Mouse (Mus musculus): ENCODE data around the gene Fam43a. TPM values are rescaled to one million over a fixed set of nuclear protein-coding genes. Genes with fewer than 3 reads are reported as not detected.

Fam43a gene
- polyA plus RNA-seq, 1 experiment from 2014 or later: 8.8 TPM

- no peak overlapping the region for H3K9ac ChIP-seq (replicated peaks; ENCODE audit: low read depth, low read length)
- no peak overlapping the region for H3K4me2 ChIP-seq (ENCODE audit: low read depth, low read length)
- no peaks in the 10 kb centered on the region for H3K27me3 ChIP-seq (ENCODE audit: control insufficient read depth, insufficient read depth, low read length)
- ATAC-seq (ENCODE audit: low read depth): no peak
- H3K36me3 ChIP-seq (ENCODE audit: control insufficient read depth, insufficient read depth, low read length): no peaks in the 10 kb centered on the region
- H3K4me3 ChIP-seq (ENCODE audit: low read depth, low read length): no peak overlapping the region
- H3K27ac ChIP-seq (ENCODE audit: low read depth, low read length): no peak overlapping the region
- H3K9me3 ChIP-seq (ENCODE audit: control insufficient read depth, low read length): no peaks in the 10 kb centered on the region
- no peaks in the 10 kb centered on the region for H3K4me1 ChIP-seq (ENCODE audit: control insufficient read depth, insufficient read depth, low read length)
- 17% methylated on average over 2 of the region's 2 CpGs for WGBS
These were observed 41.1 kb downstream of the Fam43a start for GRCm38 (mm10) chr16:30640591-30640990.

GRCm38 (mm10) chr16:30641408-30641807, 41.9 kb downstream of the Fam43a start:
- Histone ChIP-seq H3K9ac (replicated peaks; ENCODE audit: low read depth, low read length) (no peak overlapping the region), H3K4me1 (ENCODE audit: control insufficient read depth, insufficient read depth, low read length) (peaks cover 3% of the 10 kb centered on the region; the same call in 1 of the 2 replicates), H3K36me3 (ENCODE audit: control insufficient read depth, insufficient read depth, low read length) (no peaks in the 10 kb centered on the region), H3K27me3 (ENCODE audit: control insufficient read depth, insufficient read depth, low read length) (no peaks in the 10 kb centered on the region), H3K4me2 (ENCODE audit: low read depth, low read length) (no peak overlapping the region), H3K27ac (ENCODE audit: low read depth, low read length) (no peak overlapping the region), H3K4me3 (ENCODE audit: low read depth, low read length) (no peak overlapping the region), H3K9me3 (ENCODE audit: control insufficient read depth, low read length) (no peaks in the 10 kb centered on the region)
- no peak for ATAC-seq (ENCODE audit: low read depth)
- WGBS: 43% methylated on average over 4 of the region's 4 CpGs

GRCm38 (mm10) chr16:30642229-30642628, 42.7 kb downstream of the Fam43a start:
- Histone ChIP-seq H3K27me3 (ENCODE audit: control insufficient read depth, insufficient read depth, low read length) (no peaks in the 10 kb centered on the region), H3K9me3 (ENCODE audit: control insufficient read depth, low read length) (no peaks in the 10 kb centered on the region), H3K9ac (replicated peaks; ENCODE audit: low read depth, low read length) (no peak overlapping the region), H3K4me3 (ENCODE audit: low read depth, low read length) (no peak overlapping the region), H3K4me2 (ENCODE audit: low read depth, low read length) (no peak overlapping the region), H3K36me3 (ENCODE audit: control insufficient read depth, insufficient read depth, low read length) (no peaks in the 10 kb centered on the region), H3K4me1 (ENCODE audit: control insufficient read depth, insufficient read depth, low read length) (peaks cover 3% of the 10 kb centered on the region; the same call in 1 of the 2 replicates), H3K27ac (ENCODE audit: low read depth, low read length) (no peak overlapping the region)
- 86% methylated on average over 3 of the region's 3 CpGs for WGBS
- ATAC-seq (ENCODE audit: low read depth): no peak

GRCm38 (mm10) chr16:30644981-30645380, 45.5 kb downstream of the Fam43a start:
- Histone ChIP-seq H3K9ac (replicated peaks; ENCODE audit: low read depth, low read length) (no peak overlapping the region), H3K4me3 (ENCODE audit: low read depth, low read length) (no peak overlapping the region), H3K27ac (ENCODE audit: low read depth, low read length) (no peak overlapping the region), H3K4me1 (ENCODE audit: control insufficient read depth, insufficient read depth, low read length) (peaks cover 3% of the 10 kb centered on the region; the same call in 1 of the 2 replicates), H3K4me2 (ENCODE audit: low read depth, low read length) (no peak overlapping the region), H3K9me3 (ENCODE audit: control insufficient read depth, low read length) (no peaks in the 10 kb centered on the region), H3K36me3 (ENCODE audit: control insufficient read depth, insufficient read depth, low read length) (no peaks in the 10 kb centered on the region), H3K27me3 (ENCODE audit: control insufficient read depth, insufficient read depth, low read length) (no peaks in the 10 kb centered on the region)
- ATAC-seq (ENCODE audit: low read depth): no peak
- WGBS: 96% methylated on average over 4 of the region's 4 CpGs

- Histone ChIP-seq H3K9ac (replicated peaks; ENCODE audit: low read depth, low read length) (no peak overlapping the region), H3K27me3 (ENCODE audit: control insufficient read depth, insufficient read depth, low read length) (no peaks in the 10 kb centered on the region), H3K4me2 (ENCODE audit: low read depth, low read length) (no peak overlapping the region), H3K4me3 (ENCODE audit: low read depth, low read length) (no peak overlapping the region), H3K4me1 (ENCODE audit: control insufficient read depth, insufficient read depth, low read length) (peaks cover 3% of the 10 kb centered on the region; the same call in 1 of the 2 replicates), H3K36me3 (ENCODE audit: control insufficient read depth, insufficient read depth, low read length) (no peaks in the 10 kb centered on the region), H3K27ac (ENCODE audit: low read depth, low read length) (no peak overlapping the region), H3K9me3 (ENCODE audit: control insufficient read depth, low read length) (no peaks in the 10 kb centered on the region)
- 24% methylated on average over 9 of the region's 9 CpGs for WGBS
- no peak for ATAC-seq (ENCODE audit: low read depth)
These were observed 46.5 kb downstream of the Fam43a start for GRCm38 (mm10) chr16:30645841-30646558.

GRCm38 (mm10) chr16:30646856-30647255, 47.3 kb downstream of the Fam43a start:
- H3K9me3 ChIP-seq (ENCODE audit: control insufficient read depth, low read length): no peaks in the 10 kb centered on the region
- H3K27me3 ChIP-seq (ENCODE audit: control insufficient read depth, insufficient read depth, low read length): no peaks in the 10 kb centered on the region
- no peak overlapping the region for H3K27ac ChIP-seq (ENCODE audit: low read depth, low read length)
- no peaks in the 10 kb centered on the region for H3K36me3 ChIP-seq (ENCODE audit: control insufficient read depth, insufficient read depth, low read length)
- no peak overlapping the region for H3K4me3 ChIP-seq (ENCODE audit: low read depth, low read length)
- peaks cover 3% of the 10 kb centered on the region; the same call in 1 of the 2 replicates for H3K4me1 ChIP-seq (ENCODE audit: control insufficient read depth, insufficient read depth, low read length)
- WGBS: 82% methylated on average over 3 of the region's 3 CpGs
- no peak for ATAC-seq (ENCODE audit: low read depth)
- H3K9ac ChIP-seq (replicated peaks; ENCODE audit: low read depth, low read length): no peak overlapping the region
- H3K4me2 ChIP-seq (ENCODE audit: low read depth, low read length): no peak overlapping the region

- no peaks in the 10 kb centered on the region for H3K27me3 ChIP-seq (ENCODE audit: control insufficient read depth, insufficient read depth, low read length)
- no peak for ATAC-seq (ENCODE audit: low read depth)
- no peaks in the 10 kb centered on the region for H3K36me3 ChIP-seq (ENCODE audit: control insufficient read depth, insufficient read depth, low read length)
- peaks cover 1% of the 10 kb centered on the region; the same call in 1 of the 2 replicates for H3K4me1 ChIP-seq (ENCODE audit: control insufficient read depth, insufficient read depth, low read length)
- 93% methylated on average over 1 of the region's 1 CpGs for WGBS
- no peak overlapping the region for H3K27ac ChIP-seq (ENCODE audit: low read depth, low read length)
- H3K4me2 ChIP-seq (ENCODE audit: low read depth, low read length): no peak overlapping the region
- H3K9ac ChIP-seq (replicated peaks; ENCODE audit: low read depth, low read length): no peak overlapping the region
- H3K9me3 ChIP-seq (ENCODE audit: control insufficient read depth, low read length): no peaks in the 10 kb centered on the region
- H3K4me3 ChIP-seq (ENCODE audit: low read depth, low read length): no peak overlapping the region
These were observed 51.8 kb downstream of the Fam43a start for GRCm38 (mm10) chr16:30651292-30651691.

Other genes starting within 250 kb of the Fam43a start
- 13.0 and 15.1 TPM in 2 replicates for gene Atp13a3, start 193.7 kb upstream of the Fam43a start, polyA plus RNA-seq (2014; fragmentation: Nextera tagmentation; extraction: Ambion mirVana)
- 65.0 and 73.8 TPM in 2 replicates for gene Tmem44, start 48.9 kb upstream of the Fam43a start, polyA plus RNA-seq (2014; fragmentation: Nextera tagmentation; extraction: Ambion mirVana)
- gene Lsg1, start 12.1 kb upstream of the Fam43a start, polyA plus RNA-seq (2014; fragmentation: Nextera tagmentation; extraction: Ambion mirVana): 43.9 and 49.0 TPM in 2 replicates